Mouse (Mus musculus): ENCODE measurements around the gene Arl5c.

Gene Arl5c

DNA sequence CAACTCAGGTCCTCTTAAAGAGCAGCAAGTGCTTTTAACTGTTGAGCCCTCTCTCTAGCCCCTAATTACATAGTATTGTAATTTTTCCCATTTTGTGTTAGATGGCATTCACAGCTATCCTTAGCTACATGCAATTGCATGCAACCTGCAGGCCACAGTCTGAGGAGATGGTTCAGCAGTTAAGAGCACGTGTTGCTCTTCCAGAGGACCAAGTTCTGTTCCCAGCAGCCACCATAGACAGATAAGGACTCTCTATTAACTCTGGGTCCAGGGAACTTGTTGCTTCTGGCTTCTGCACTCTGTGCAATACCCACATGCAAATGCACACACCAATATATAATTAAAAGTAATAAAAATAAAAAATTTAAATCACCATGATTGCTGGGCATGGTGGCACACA lies 710 bp upstream of the Arl5c start:
- no peak for DNase-seq (ENCODE audit: low read depth, low spot score)

DNA sequence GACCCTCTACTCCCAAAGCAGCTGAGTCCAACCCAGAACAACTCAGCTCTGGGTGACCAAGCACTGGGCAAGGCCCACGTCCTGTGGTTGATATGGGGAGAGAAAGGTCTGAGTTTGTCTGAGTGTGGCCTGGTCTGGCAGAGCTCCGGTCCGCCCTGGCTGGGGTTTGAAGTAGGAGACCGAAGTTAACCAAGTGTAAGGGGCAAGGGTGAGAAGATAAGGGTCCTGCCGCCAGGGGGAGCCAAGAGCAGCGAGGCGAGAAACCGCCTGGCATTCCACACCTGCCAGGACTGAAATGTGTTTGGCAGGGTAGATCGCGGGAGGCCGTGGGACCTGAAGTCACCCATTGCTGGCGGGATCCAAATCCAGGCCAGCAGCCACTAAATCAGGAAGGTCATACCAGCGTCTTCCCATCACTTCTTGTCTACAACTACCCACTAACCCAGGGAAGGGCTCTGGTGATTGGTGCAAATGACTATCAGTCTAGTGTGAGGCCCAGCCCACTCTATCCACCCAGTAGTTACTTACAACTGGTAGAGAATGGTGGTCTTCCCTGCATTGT lies 1.4 kb downstream of the Arl5c start:
- peak; percentile 93 for DNase-seq (ENCODE audit: low read depth, low spot score)

DNA sequence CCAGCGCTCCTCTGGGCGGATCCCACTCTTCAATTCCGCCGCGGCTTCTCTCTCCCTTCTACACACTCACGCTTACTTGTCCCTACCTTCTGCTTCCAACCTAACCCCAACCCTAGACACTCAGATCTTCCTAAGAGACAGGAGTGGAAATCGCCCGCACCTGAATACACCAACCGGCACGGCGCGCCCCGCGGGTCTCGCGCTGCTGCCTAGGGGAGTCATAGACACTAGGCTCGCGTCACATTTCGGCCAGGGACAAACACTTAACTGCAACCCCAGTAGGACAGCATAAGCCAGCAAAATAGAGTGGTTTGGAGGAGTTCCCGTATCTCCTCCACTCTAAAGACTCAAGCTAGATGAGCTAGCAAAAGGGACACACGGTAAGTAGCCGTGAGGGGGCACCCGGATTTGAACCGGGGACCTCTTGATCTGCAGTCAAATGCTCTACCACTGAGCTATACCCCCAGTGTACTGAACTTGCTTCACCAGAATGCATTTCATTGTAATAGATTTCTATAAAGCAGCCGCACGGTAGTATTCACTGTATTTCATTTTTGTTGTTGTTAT lies 7.4 kb downstream of the Arl5c start:
- peak; percentile 90 for DNase-seq (ENCODE audit: low read depth, low spot score)

GRCm38 (mm10) chr11:97987551-97988526 lies 8.1 kb downstream of the Arl5c start:
- peak; percentile 99 for DNase-seq (ENCODE audit: low read depth, low spot score)

DNA sequence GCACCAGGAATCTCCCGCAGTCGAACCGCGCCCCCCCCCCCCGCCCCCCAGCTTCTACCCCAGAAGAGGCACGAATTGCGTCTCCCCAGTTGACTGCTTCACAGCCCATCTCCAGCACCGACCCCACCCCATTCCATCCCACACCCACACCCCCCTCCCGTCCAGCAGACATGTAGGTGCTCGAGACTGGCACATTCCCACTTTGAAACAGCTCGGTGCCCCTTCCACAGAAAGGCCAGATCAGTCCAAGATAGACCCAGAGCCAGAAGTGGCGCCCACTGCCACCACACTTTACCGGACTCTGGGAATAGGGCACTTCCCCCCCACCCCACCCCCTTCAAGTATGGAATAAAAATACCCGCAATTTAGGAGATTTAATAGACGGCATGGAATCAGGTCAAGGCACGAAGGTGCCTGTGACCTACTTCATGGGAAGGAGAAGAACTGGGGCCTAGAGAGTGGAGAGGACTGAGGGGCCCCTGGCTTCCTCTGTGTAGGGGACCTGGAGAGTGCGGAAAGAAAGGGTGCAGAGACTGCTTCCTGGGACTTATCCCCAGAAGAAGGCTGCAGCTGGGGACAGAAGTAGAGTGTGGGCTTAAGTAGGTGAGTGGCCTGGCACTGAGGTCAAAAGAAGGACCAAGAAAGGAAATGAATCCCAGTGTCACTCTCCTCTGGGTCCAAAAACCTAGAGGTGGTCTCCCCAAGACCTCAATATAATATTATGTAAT lies 9.1 kb downstream of the Arl5c start:
- DNase-seq (ENCODE audit: low read depth, low spot score), result peak; percentile 30

DNA sequence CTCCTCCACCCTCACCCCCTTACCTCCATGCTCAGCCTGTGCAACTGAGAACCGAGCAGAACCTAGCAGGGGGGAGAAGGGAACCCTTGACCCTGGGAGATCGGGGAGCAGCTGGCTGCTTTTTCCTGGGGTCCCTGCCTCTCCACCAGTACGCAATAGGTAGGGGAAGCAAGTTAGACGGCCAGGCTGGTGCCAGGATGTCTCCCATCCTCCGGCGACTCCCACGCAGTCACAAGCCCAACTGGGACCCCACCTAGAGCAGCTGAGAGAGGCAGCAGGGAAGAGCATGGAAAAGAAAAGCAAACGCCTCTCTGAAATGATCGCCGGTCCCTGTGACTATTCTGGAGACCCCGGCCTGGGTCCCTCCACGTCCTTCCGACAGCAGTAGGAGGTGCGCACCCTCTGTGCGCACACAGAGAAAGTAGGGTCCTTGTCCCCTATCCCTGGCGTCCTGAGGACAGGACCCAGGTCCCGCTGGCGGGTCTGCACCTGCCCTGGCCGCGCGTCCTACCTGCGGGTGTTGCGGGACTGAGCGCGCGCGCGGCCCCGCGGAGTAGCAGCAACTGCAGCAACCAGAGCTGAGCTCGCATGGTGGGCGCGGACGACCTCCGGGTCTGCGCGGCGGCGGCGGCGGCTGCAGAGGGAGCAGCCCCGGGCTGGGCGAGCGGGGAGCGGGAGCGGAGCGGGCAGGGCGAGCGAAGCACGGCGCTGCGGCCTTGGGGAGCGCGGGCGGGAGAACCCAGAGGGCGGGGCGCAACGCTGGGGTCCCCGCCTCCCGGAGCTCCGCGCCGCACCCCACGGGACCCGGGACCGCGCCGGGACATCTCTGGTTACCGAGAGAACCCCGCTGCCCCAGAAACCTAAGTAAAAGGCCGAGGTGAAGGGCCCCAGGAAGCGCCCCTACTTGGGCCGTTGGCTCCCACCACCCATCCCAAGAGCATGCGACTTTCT lies 10.0 kb downstream of the Arl5c start, which contains the start of gene Plxdc1:
TSS of gene Plxdc1 (minus strand) at position 718 of the 951 bp plus-strand sequence.
- DNase-seq (ENCODE audit: low read depth, low spot score), result peak; percentile 54

GRCm38 (mm10) chr11:97983983-97984382 lies 12.0 kb downstream of the Arl5c start:
- peak; percentile 32 for DNase-seq (ENCODE audit: low read depth, low spot score)

DNA sequence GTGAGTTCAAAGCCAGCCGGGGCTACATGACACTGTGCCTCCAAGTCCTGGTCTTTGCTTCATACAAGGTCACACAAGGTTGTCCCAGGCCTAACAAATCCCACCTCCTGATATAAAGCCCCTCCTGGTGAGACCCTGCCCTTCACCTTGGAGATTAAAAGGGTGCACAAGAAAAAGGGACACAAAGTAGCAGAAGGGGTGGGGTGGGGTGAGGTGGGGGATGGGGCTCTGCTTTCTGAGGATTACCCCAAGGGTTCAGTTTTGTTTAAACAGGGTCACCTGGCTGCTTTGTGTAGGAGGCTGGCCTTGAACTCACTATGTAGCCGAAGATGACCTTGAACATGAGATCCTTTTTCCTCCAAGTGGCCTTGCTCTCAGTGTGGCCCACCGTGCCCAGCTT lies 12.5 kb downstream of the Arl5c start:
- DNase-seq (ENCODE audit: low read depth, low spot score), result peak; percentile 46

DNA sequence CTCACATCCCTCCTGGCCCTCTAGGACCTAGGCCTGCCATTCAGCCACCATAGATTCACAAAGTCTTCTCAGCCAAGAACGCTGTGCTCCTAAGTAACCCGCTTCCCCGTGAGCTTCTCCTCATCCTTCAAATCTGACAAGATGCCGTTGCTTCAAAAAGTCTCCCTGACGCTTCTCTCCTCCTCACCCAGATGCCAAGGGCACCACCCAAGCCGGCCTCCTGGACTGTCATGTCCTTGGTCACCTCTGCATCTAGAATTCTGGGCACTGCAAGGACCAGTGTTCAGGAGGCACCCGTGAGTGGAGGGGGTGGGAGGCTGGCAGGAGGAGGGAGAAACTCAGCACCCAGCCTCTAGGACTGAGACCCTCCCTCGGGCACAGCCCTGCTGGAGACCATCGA lies 13.3 kb downstream of the Arl5c start:
- no peak for DNase-seq (ENCODE audit: low read depth, low spot score)

GRCm38 (mm10) chr11:97980531-97980966 lies 15.4 kb downstream of the Arl5c start:
- no peak for DNase-seq (ENCODE audit: low read depth, low spot score)

DNA sequence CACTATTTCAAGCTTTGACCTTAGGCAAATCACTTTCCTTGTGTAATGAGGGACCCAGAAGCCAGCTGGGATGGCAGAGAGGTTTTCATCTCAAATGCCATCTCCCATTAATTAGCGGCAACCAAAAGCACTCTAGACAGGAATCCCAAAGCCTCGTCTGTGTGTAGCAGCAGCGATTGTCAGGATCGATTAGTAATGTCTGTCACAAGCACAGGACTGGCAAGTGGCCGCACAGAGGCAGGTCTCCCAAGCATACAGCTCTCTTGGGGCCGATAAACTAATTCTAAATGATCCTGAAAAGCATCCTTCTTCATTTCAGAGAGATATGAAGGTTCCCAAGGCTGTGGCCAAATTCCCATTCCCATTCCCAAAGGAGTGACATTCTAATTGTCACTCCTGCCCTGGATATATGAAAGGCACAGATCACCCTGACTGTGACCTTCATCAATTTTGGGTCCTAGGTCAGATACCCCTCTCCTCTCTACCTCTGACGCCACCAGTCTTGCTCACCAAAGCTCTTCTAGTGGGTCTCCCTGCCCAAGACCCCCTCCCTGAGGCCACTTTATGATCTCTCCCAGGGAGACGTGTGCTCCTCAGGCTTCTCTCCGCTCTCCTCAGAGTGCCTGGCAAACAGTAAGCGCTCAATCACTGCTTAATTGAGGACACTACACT lies 16.0 kb downstream of the Arl5c start:
- DNase-seq (ENCODE audit: low read depth, low spot score), result peak; percentile 78

DNA sequence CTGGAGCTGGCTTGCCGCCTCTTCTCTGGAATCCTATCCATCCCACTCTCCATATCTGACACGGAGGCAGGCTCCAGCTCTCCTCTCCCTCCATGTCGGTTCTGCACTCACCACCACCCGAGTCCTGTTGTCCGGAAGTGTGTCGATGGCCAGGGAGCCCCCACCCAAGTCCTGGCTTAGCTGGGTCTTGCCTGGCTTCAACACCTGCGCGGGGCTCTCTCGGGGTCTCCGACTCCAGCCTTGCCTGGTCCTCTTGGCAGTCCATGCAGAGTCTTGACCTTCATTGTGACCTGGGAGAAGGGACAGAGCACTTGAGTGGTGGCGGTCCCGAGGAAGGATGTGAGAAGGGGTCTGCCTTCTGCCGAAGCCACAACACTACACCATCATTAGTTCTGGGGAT lies 17.6 kb downstream of the Arl5c start:
- DNase-seq (ENCODE audit: low read depth, low spot score), result no peak

GRCm38 (mm10) chr11:97977797-97978196 lies 18.2 kb downstream of the Arl5c start:
- no peak for DNase-seq (ENCODE audit: low read depth, low spot score)

- no peak for DNase-seq (ENCODE audit: low read depth, low spot score)
These were observed 21.2 kb downstream of the Arl5c start for GRCm38 (mm10) chr11:97974746-97975145.

DNA sequence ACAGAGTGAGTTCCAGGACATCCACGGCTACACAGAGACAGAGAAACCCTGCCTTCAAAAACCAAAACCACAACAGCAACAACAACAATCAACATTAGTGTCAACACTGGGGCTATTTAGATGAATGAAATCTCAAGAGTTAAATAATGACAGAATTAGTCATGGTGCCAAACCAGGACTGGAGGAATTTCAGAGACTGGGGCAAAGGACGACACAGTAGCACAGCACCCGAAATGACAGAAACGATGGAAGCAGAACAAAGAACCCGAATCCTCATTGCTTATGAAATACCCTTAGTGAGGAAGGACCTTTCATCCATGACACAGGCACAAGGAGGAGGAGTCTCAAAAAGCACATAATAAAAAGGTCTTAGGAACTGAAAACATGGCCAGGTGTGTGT lies 21.8 kb downstream of the Arl5c start:
- no peak for DNase-seq (ENCODE audit: low read depth, low spot score)

DNA sequence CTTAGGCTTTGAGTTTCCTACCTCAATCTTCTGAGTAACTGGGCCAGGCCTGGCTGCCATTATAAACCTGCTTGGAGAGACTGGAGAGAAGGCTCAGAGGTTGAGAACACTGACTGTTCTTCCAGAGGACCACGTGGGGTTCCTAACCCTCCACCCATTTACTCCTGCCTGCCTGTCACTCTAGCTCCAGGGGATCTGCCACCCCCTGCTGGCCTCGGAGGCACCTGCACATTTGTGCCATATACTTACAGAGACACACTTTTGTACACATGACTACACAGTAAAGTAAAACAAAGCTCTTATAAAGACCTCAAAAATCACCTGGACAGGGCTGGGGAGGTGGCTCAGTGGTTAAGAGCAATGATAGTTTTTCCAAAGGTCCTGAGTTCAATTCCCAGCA lies 23.5 kb downstream of the Arl5c start:
- DNase-seq (ENCODE audit: low read depth, low spot score), result peak; percentile 94

GRCm38 (mm10) chr11:97971232-97971631 lies 24.7 kb downstream of the Arl5c start:
- DNase-seq (ENCODE audit: low read depth, low spot score), result no peak

DNA sequence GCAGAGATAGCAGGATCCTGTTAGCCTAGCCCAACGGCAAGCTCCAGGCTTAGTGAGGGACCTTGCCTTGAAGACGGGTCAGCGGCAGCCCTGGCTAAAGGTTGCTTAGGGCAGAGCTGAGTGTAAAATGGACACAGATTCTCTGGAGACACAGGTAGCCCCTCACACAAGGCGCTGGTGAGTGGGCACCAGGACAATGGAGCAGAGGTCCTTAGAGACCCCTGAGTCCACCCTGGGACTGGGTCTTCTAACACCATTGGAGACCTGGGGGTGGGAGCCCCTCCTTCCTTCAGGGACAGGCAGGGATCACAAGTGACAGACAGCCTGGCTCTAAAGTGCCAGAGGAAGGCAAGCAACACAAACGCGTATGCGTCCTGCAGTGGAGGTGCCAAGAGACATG lies 25.2 kb downstream of the Arl5c start:
- DNase-seq (ENCODE audit: low read depth, low spot score), result no peak

DNA sequence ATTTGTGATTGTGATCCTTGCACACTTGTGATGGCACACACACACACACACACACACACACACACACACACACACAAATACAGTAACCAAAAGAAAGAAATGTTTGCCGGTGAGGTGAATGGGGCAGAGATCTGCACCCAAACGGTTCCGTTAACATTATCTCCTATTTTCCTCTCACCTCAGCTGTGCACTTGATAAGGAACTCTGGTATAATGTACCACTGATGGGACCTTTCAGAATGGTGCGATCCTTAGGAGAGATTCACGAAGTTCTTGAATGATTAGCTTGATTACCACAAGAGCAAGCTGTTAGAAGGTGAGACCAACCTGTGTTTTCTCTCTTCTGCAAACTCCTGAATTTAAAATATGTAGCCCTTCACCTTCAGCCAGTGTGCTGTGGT lies 27.6 kb downstream of the Arl5c start:
- no peak for DNase-seq (ENCODE audit: low read depth, low spot score)

- no peak for DNase-seq (ENCODE audit: low read depth, low spot score)
These were observed 28.9 kb downstream of the Arl5c start for GRCm38 (mm10) chr11:97967114-97967513.
